Mouse (Mus musculus) embryo, embryonic 11.5 days (tissue): ENCODE results near the gene Cdk14.

ENCODE experiments used
- DNase-seq: peaks from one replicate; pipeline ENCODE4 v3.0.0-alpha.2; 2012; ENCODE audit warnings: low read depth, low spot score

Gene Cdk14

GRCm38 (mm10) chr5:5314270-5314669, 105.8 kb downstream of the Cdk14 start:
- DNase-seq, result no peak

- DNase-seq, result no peak
Measured at GRCm38 (mm10) chr5:5313195-5313760, 106.8 kb downstream of the Cdk14 start.

- no peak for DNase-seq
Measured at GRCm38 (mm10) chr5:5305286-5305685, 114.8 kb downstream of the Cdk14 start.

- no peak for DNase-seq
Measured at GRCm38 (mm10) chr5:5303102-5303670, 116.9 kb downstream of the Cdk14 start.

GRCm38 (mm10) chr5:5301571-5302079, 118.5 kb downstream of the Cdk14 start:
- DNase-seq, result no peak

DNA sequence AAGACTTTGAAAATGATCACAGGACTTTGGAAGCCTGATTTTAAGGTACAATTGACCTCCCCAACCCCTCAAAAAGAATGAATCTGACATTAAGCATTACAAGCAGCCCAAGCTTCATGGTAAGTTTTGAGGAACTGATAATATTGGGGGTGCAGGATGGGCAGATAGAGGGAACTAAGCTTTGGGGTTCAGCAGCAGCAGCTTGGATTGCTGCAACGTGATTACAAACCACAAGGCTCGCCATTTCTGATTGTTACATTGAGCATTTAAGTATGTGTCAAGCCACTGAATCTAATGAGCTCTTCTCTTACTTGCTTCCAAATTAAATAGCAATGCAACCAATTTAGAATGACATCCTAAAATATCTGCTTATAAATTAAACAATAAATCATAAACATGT, 119.1 kb downstream of the Cdk14 start:
- no peak for DNase-seq

DNA sequence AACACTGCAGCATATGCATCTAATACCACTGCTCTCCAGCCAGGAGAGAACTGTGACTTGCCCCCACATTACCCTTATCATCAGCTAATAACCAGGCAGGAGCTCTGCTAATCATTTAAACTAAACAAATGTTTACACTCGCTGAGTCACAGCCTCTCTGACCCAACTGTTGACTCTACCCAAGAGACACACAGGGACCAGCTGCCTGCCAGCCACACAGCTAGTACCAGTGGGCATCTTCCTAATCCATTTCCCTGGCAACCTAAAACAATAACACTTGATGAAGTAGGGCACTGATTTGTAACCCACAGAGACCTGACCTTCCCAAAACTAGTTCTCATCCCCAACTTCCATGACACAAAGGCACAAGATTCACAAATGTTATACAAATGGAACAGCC, 119.8 kb downstream of the Cdk14 start:
- DNase-seq, result no peak

GRCm38 (mm10) chr5:5297222-5297621, 122.9 kb downstream of the Cdk14 start:
- DNase-seq, result no peak

GRCm38 (mm10) chr5:5296773-5297172, 123.3 kb downstream of the Cdk14 start:
- DNase-seq, result no peak

GRCm38 (mm10) chr5:5292830-5293542, 127.1 kb downstream of the Cdk14 start:
- DNase-seq, result no peak

GRCm38 (mm10) chr5:5291321-5291991, 128.7 kb downstream of the Cdk14 start:
- no peak for DNase-seq

DNA sequence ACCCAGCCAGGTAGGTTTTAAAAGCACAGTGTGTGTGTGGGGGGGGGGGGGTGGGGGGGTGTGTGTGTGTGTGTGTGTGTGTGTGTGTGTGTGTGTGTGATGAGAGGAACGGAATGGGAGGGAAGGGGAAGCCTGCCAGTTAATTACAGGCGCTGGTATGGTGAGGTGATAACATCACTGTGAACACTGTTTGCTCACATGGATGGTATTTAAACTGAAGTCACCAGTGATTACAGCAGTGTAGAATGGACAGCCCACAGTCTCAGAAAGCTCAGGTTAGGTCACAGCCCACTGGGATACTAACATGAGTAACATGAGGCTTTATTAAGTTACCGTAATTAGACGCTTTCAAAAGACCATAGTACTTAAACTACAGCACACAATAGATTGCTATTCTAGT, 129.4 kb downstream of the Cdk14 start:
- no peak for DNase-seq

- no peak for DNase-seq
Measured at GRCm38 (mm10) chr5:5285876-5286275, 134.2 kb downstream of the Cdk14 start.

GRCm38 (mm10) chr5:5284531-5284930, 135.6 kb downstream of the Cdk14 start:
- no peak for DNase-seq

DNA sequence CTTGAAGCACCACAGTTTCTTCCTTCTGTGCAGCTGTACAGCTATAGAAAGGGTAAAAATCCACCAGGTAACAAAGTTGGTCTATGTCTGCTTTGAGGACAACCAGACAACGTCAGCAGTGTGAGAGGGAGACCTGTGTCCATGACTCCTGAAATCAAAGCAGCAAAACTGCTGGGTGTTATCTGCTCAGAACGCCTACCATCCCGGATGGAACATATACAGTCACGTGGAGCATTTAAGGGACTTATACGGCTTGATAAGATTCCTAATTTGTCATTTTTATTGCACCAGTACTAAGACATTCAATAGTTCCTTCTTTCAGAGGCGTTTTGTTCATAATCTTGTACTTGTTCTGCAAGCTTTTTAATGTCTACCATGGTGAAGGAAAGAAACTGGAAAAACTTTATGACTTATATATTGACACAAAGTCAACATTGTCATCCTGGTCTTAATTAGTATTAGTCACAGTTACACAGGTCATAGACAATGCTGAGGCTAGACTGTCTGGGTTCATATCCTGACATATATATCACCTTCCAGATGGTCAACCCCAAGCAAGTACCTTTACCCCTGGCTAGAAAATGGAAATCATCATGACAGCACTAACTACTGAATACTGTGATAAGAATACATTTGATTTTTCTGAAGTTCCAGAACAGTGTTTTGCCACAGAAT, 136.2 kb downstream of the Cdk14 start:
- DNase-seq, result no peak

DNA sequence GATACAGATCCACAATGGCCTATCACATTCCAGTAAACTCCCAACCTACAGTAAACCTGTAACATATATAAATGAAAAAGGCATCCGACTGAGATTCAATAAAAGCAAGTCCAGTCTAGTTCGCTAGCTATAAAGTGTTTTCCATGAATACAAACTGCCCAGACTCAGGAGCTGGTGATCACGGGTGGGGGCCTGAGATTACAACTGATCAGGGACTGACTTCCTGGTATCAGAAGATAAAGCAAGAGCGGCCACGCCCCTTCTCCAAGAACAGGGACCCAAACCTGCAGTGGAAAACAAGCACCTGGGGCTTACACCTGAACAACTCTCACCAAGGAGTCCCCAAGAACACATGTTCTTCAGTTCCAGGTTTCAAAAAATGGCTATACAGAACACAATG, 137.7 kb downstream of the Cdk14 start:
- DNase-seq, result no peak

DNA sequence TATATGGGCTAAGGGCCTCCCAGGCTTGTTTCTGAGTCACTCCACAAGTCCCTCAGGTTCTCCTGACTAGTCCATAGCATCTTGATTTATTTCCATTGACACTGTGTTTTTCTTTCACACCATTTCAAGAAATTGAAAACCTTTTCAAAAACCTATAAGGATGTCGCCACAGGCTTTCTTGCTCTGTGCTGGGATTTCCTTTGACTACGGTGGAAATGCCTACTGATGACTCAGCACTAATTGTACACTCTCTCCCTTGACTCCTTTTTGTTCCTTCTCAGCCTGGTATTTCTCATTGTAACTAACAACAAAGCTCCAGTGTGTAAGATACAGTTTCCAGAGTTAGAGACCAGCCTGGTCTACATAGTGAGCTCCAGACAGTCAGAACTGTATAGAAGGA, 144.8 kb downstream of the Cdk14 start:
- DNase-seq, result no peak

DNA sequence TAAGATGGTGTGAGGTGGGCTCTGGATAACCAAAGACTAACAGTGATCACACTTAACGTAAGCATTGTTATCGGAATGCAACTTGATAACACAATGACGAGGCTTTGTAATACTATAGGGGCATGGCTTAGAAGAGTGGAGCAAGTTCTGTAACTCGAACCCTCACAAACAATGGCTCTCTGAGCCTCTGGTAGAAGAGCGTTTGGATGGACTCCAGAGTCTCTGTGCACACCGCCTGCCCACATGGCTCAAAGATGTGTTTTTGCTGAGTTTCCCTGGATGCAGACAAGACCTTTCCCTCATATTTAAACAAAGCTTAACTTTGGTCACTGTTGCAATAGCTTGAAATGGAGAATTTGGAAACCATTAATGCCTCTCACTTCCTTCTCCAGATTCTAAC, 145.8 kb downstream of the Cdk14 start:
- DNase-seq, result no peak

DNA sequence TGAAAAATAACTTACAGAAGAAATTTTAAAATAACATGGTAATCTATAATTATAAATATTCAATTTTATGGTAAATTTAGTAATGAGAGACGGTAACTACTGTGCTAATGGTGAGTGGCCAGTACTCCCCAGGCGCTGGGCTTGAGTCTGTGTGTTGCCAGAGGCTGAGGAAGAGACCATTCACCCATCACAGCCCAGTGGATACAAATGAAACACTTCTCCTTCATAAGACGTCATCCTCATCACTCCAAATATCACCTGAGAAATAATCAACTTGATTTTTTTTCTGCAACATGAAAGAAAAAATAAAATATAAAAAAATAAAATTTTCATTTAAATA, 153.4 kb downstream of the Cdk14 start:
- DNase-seq, result no peak

DNA sequence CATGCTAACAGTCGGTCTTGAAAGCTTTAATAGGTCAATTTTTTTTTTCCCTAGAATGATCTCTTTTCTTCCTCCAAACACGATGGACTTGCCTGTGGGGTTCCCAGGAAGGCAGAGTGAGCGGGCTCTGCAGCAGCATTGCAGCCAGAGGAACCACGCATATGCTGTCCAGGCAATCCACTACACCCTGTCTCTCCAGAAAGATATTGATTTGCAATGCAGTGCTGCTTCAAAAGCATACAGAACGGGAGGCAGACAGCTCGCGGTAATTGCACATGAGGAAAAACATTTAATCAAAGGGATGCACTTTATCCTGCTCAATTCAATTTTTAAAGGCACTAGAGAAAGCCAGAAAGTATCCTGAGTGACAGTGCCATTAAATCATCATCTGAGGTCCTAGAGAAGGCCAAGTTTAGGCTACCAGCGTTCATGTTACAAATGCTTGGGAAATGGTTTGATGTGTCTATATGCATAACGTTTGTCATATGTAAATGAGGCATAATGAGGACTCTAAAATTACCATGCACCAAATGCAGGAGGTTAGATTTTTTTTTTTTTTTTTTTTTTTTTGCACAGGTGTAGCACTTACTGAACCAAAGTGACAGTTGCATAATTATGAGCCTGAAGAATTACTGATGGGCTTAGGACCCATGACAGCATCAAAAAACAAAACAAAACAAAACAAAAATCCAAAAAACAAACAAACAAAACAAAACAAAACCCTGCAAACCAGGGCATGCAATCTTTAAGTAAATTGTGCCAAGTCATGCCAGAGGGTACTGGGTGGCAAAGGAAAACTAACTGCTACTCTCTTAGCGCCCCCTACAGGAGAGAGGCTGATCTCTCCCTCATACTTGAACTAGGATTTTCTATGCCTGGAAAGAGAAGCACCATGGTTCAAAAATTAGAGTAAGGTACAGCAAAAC, 154.0 kb downstream of the Cdk14 start:
- DNase-seq, result peak; percentile 20

DNA sequence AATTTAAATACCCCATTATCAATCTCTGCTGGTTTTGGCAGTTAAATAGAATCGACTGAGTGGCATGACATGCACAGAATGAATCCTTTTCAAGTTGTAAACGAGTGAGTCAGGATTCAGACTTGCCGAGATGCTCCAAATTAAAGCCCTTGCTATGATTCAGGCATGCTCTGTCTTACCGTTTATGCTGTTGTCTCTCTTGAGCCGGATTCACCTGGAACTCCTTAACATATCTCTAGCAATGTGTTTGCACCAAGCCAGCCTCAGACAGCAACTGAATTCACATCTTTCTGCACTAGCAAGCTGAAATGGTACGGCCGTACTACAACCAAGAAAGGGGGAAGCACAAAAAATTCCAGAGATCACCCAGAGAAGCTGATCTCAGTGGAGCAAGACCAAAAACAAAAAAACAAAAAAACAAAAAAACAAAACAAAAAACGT, 154.7 kb downstream of the Cdk14 start:
- no peak for DNase-seq
